Mouse (Mus musculus) hindlimb bud, embryonic 11.5 days (tissue): ENCODE results near the gene Lrrc8e.

Experiments
- DNase-seq: peaks from one replicate; pipeline ENCODE4 v3.0.0-alpha.2; 2012; ENCODE audit warnings: low read depth, low spot score; ENCODE audit errors: extremely low spot score

The Lrrc8e gene

GRCm38 (mm10) chr8:4256911-4257310 lies 30.3 kb downstream of the Lrrc8e start:
- no peak for DNase-seq

- DNase-seq: no peak
Measured at GRCm38 (mm10) chr8:4257350-4257749, 30.7 kb downstream of the Lrrc8e start.

GRCm38 (mm10) chr8:4258233-4258632 lies 31.6 kb downstream of the Lrrc8e start:
- no peak for DNase-seq

- DNase-seq: no peak
Measured at GRCm38 (mm10) chr8:4258678-4259077, 32.1 kb downstream of the Lrrc8e start.

- DNase-seq: no peak
Measured at GRCm38 (mm10) chr8:4259125-4259804, 32.6 kb downstream of the Lrrc8e start, which contains the start of gene Ctxn1. Ctxn1 (minus strand) TSS chr8:4259274.

- DNase-seq: no peak
Measured at GRCm38 (mm10) chr8:4259805-4260170, 33.2 kb downstream of the Lrrc8e start.

GRCm38 (mm10) chr8:4263105-4263791 lies 36.6 kb downstream of the Lrrc8e start:
- DNase-seq: no peak

- DNase-seq: no peak
Measured at GRCm38 (mm10) chr8:4265160-4265914, 38.7 kb downstream of the Lrrc8e start.

- DNase-seq: no peak
Measured at GRCm38 (mm10) chr8:4267627-4268026, 41.0 kb downstream of the Lrrc8e start.

- DNase-seq: no peak
Measured at GRCm38 (mm10) chr8:4269609-4270008, 43.0 kb downstream of the Lrrc8e start.

GRCm38 (mm10) chr8:4275275-4276110 lies 48.9 kb downstream of the Lrrc8e start, which contains the start of gene Timm44:
Timm44 (minus strand) TSS chr8:4275913.
- DNase-seq: peak; percentile 94

GRCm38 (mm10) chr8:4276111-4276465 lies 49.5 kb downstream of the Lrrc8e start:
- no peak for DNase-seq
